Mouse (Mus musculus): ENCODE measurements at regions not wholly inside any gene's neighbourhood (a gene's known extent, or its start where the extent isn't known, plus 50 kb on each side); places are given as distances from the start of the nearest gene placed in this dataset.

DNA sequence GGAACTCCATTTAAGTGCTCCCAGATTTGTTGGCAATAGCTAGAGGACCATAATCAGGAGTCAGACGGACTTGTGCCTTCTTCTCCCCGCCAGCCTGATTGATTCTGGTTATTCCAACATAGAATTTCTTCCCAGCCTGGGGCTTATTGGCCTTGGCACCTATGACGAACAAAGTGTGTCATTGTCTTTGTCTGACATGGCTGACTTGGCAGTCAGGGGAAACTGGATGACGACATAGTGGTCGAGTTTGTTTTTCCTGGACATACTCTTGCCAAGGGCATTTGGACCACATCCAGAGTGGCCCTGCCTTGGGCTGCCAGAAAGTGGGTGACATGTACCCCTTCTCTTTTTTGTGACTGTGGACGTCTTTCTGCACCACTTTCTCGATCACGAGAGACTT is 254.1 kb downstream of the Lmx1a start:
- no peak for TF ChIP-seq CTCF (IDR thresholded peaks at IDR 0.05)
- no peak for TF ChIP-seq POLR2A (IDR thresholded peaks at IDR 0.05; ENCODE audit: insufficient read depth, low read depth, low read length)
- TF ChIP-seq EP300 (IDR thresholded peaks at IDR 0.05; ENCODE audit: insufficient read depth, low read depth, low read length), result no peak
